Mouse (Mus musculus) cerebellum, adult 2 months (tissue): ENCODE measurements around the gene Grik4.

Experiments used
- CTCF ChIP-seq: fragments of 200-500 bp; IDR thresholded peaks from 2 replicates; pipeline ENCODE4 v1.5.1; 2011; ENCODE audit warnings: low read depth, mild to moderate bottlenecking, control low read depth, low read length, moderate library complexity, borderline replicate concordance; ENCODE audit not compliant: insufficient read depth
- POLR2A ChIP-seq: fragments of 200-500 bp; IDR thresholded peaks from 2 replicates; pipeline ENCODE4 v1.6.1; 2011; ENCODE audit warnings: low read length, control low read depth, borderline replicate concordance; ENCODE audit not compliant: insufficient read depth

DNA sequence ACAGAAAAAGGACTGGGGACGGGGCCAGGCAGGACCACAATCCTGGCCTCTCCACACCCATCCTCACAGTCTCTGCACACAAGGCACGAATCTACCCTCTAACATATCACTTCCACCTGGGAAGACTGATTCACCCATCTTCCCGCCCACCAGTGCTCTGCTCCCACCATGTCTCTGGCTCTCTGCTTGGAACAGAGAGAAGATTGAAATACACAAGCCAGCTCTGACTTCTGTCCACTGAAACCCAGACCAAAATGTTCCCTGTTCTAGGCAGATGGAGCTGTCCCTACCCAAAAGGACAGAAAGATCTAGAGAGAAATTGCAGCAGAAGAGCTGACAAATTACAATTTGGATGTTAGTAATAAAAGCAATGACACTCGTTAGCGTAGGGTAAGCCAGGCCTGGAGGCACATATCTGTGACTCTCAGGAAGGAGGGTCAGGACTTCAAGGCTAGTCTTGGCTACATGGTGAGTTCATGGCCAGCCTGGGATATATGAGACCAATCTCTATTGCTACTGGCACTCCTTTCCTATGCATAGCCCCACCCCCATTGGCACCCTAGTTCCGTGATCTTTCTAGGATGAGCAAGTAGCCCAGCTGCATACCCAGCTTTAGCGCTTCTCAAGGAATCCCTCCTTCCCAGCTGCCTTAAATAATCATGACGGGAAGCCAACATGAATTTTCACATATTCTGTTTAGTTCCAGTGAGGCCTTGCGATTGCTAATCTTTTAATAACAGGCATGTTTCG, 97.4 kb downstream of the Grik4 start:
- TF ChIP-seq CTCF (no peak), POLR2A (no peak)
